Mouse (Mus musculus): ENCODE measurements around the gene Poln. TPM values are rescaled to one million over a fixed set of nuclear protein-coding genes. Genes with fewer than 3 reads are reported as not detected.

Poln gene
- polyA plus RNA-seq, 1 experiment from 2014 or later = 0.41 TPM

DNA sequence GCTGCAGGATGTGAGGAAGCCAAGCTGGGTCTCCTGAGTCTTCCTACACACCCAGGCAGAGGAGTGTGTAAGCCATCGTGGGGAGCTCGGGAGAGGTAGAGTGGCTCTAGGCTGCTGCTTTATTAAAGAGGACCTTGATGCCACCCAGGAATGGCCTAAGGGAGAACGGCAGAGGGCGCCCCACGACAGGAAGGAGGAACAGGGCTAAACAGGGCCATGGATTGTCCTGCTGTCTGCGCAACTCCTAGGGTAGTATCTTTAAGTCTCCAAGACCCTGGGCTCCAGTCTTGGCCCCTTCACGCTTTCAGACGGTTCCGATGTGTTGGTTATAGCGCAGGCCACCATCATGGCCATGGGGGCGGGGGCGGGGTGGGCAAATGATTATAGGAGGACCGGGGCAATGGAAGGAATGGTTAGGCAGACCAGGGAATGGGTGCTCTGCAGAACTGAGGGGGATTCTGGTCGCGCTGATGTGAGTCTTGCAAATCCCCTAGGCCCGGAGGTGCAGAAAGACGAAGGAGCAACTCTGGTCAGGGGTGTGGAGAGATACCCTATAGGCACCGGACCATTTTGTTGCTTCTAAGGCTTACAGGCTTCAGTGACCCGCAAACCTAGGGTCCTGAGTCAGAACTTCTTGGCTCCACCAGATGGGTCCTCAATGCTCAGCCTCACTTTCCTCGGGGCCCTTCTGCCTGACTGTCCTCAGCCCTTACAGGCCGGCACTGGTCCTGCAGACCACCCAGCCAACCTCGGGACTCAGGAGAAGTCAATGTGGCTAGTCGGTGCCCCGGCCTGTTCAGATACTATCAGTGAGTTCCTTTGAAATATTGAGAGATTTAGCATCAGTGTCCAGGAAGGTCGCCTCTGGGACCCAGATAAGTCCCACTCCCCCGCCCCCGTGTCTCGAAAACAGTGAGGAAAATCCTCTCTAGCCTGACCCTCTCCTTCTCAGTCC is 174.3 kb downstream of the Poln start:
- Histone ChIP-seq H3K9me3 (replicated peaks) (no peaks in the 10 kb centered on the region), H3K4me2 (peak overlapping the region; percentile 66; the same call in 1 of the 2 replicates), H3K27me3 (peaks cover 61% of the 10 kb centered on the region), H3K9ac (no peak overlapping the region), H3K36me3 (replicated peaks) (no peaks in the 10 kb centered on the region), H3K4me3 (replicated peaks) (peak overlapping the region; percentile 53), H3K4me1 (replicated peaks) (peaks cover 16% of the 10 kb centered on the region), H3K27ac (replicated peaks) (no peak overlapping the region)
- 31% methylated on average over 28 of the region's 28 CpGs for WGBS (ENCODE audit: insufficient replicate concordance)
- no peak for ATAC-seq (ENCODE audit: insufficient read depth)

- H3K27me3 ChIP-seq = peaks cover 54% of the 10 kb centered on the region
- 0 out of 2 replicates have a peak, but pooled peaks have one; percentile 28 for ATAC-seq (ENCODE audit: insufficient read depth)
- no peaks in the 10 kb centered on the region for H3K9me3 ChIP-seq (replicated peaks)
- no peak within 1 kb of the TSS for H3K27ac ChIP-seq (replicated peaks)
- under 1% methylated on average over 87 of the region's 88 CpGs for WGBS (ENCODE audit: insufficient replicate concordance)
- peak within 1 kb of the TSS; percentile 57 for H3K4me3 ChIP-seq (replicated peaks)
- H3K4me1 ChIP-seq (replicated peaks) = peaks cover 6% of the 10 kb centered on the region
- no peaks in the 10 kb centered on the region for H3K36me3 ChIP-seq (replicated peaks)
- H3K9ac ChIP-seq = 0 out of 2 replicates have a peak within 1 kb of the TSS, but pooled peaks have one; percentile 18
- H3K4me2 ChIP-seq = peak within 1 kb of the TSS; percentile 71
These were observed 185.7 kb downstream of the Poln start, which contains the start of gene Gm1673 for GRCm38 (mm10) chr5:33983309-33984121. Gm1673 (plus strand) TSS chr5:33983433.

- Histone ChIP-seq H3K4me1 (replicated peaks) (peaks cover 6% of the 10 kb centered on the region), H3K27ac (replicated peaks) (no peak overlapping the region), H3K36me3 (replicated peaks) (no peaks in the 10 kb centered on the region), H3K4me2 (peak overlapping the region; percentile 71), H3K9me3 (replicated peaks) (no peaks in the 10 kb centered on the region), H3K9ac (0 out of 2 replicates have a peak overlapping the region, but pooled peaks have one; percentile 18), H3K27me3 (peaks cover 54% of the 10 kb centered on the region), H3K4me3 (replicated peaks) (peak overlapping the region; percentile 57)
- ATAC-seq (ENCODE audit: insufficient read depth) = no peak
- WGBS (ENCODE audit: insufficient replicate concordance) = 7% methylated on average over 26 of the region's 26 CpGs
These were observed 186.5 kb downstream of the Poln start for GRCm38 (mm10) chr5:33982731-33983259.

- H3K9me3 ChIP-seq (replicated peaks) = no peaks in the 10 kb centered on the region
- H3K4me1 ChIP-seq (replicated peaks) = no peaks in the 10 kb centered on the region
- peaks cover 3% of the 10 kb centered on the region; the same call in 1 of the 2 replicates for H3K27me3 ChIP-seq
- no peak overlapping the region for H3K4me2 ChIP-seq
- H3K36me3 ChIP-seq (replicated peaks) = no peaks in the 10 kb centered on the region
- no peak overlapping the region for H3K27ac ChIP-seq (replicated peaks)
- no peak overlapping the region for H3K9ac ChIP-seq
- WGBS (ENCODE audit: insufficient replicate concordance) = 23% methylated on average over 3 of the region's 3 CpGs
- H3K4me3 ChIP-seq (replicated peaks) = no peak overlapping the region
- ATAC-seq (ENCODE audit: insufficient read depth) = no peak
These were observed 193.0 kb downstream of the Poln start for GRCm38 (mm10) chr5:33976267-33976666.

DNA sequence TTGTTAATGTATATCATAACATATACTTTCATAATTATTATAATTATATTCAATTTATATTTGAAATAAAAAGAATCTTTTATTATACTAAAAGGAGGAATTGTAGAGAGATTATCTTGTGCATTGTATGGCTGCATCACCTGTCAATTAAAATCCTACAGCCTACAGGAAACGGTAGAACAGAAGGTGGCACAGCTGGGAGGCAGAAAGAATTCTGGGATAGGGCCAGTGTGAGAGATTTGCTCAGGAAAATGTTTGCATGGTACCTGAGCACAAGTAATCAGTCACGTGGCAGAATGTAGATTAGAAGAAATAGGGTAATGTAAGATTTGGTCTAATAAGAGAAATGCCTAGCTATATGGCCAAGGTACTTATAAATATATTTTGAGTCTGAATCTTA is 194.5 kb downstream of the Poln start:
- Histone ChIP-seq H3K4me1 (replicated peaks) (no peaks in the 10 kb centered on the region), H3K4me2 (no peak overlapping the region), H3K4me3 (replicated peaks) (no peak overlapping the region), H3K27me3 (peaks cover 5% of the 10 kb centered on the region; the same call in 1 of the 2 replicates), H3K27ac (replicated peaks) (no peak overlapping the region), H3K9ac (no peak overlapping the region), H3K36me3 (replicated peaks) (no peaks in the 10 kb centered on the region), H3K9me3 (replicated peaks) (no peaks in the 10 kb centered on the region)
- ATAC-seq (ENCODE audit: insufficient read depth) = no peak
- WGBS (ENCODE audit: insufficient replicate concordance) = 37% methylated on average over 2 of the region's 2 CpGs

DNA sequence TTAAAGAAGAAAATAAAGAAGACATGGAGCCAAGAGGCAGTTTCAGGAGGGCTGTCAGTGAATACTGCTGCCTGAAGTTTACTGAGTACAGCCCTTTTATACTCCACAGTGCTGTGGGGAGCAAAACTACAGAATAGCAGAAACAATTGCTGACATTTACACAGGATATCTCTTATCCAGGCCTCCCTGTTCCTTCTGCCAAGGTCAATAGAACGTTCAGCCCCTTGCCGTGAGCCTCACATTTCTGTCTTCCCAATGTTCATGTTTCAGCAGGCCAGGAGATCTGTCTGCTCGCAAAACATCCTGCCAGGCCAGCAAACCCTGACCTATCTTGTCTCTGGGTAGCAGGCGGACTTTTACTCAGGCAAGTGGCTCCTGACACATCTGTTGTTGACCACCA is 209.9 kb downstream of the Poln start:
- WGBS (ENCODE audit: insufficient replicate concordance) = 63% methylated on average over 4 of the region's 4 CpGs
- no peak for ATAC-seq (ENCODE audit: insufficient read depth)

More for the DNA sequence above, 209.9 kb downstream of the Poln start:
- Histone ChIP-seq H3K27me3 (no peaks in the 10 kb centered on the region), H3K4me2 (no peak overlapping the region), H3K4me3 (replicated peaks) (no peak overlapping the region), H3K4me1 (replicated peaks) (no peaks in the 10 kb centered on the region), H3K9me3 (replicated peaks) (0 out of 2 replicates have a peak, but pooled peaks cover under 1% of the 10 kb centered on the region), H3K27ac (replicated peaks) (no peak overlapping the region), H3K36me3 (replicated peaks) (no peaks in the 10 kb centered on the region), H3K9ac (no peak overlapping the region)

Other genes with a start within 250 kb of the Poln start
- gene Nelfa, start 233.0 kb downstream of the Poln start, polyA plus RNA-seq (2015; fragmentation: Nextera tagmentation; extraction: Ambion mirVana) = 24.7 and 26.1 TPM in 2 replicates
- 3.4 and 4.5 TPM in 2 replicates for gene Gm1673, start 186.0 kb downstream of the Poln start, polyA plus RNA-seq (2015; fragmentation: Nextera tagmentation; extraction: Ambion mirVana)
- gene Nat8l, start 173.5 kb downstream of the Poln start, polyA plus RNA-seq (2015; fragmentation: Nextera tagmentation; extraction: Ambion mirVana) = 0.09 and 0.20 TPM in 2 replicates
- 20.3 and 22.1 TPM in 2 replicates for gene Haus3, start 79 bp upstream of the Poln start, polyA plus RNA-seq (2015; fragmentation: Nextera tagmentation; extraction: Ambion mirVana)
- gene Mxd4, start 18.3 kb upstream of the Poln start, polyA plus RNA-seq (2015; fragmentation: Nextera tagmentation; extraction: Ambion mirVana) = 5.7 and 6.3 TPM in 2 replicates
- 0.07 TPM in 1 of 2 replicates, not detected in the other for gene Zfyve28, start 119.0 kb upstream of the Poln start, polyA plus RNA-seq (2015; fragmentation: Nextera tagmentation; extraction: Ambion mirVana)
- gene Cfap99, start 119.2 kb upstream of the Poln start, polyA plus RNA-seq (2015; fragmentation: Nextera tagmentation; extraction: Ambion mirVana) = not detected in 2 replicates
- gene Rnf4, start 166.8 kb upstream of the Poln start, polyA plus RNA-seq (2015; fragmentation: Nextera tagmentation; extraction: Ambion mirVana) = 69.8 and 71.7 TPM in 2 replicates
- 3.2 and 4.3 TPM in 2 replicates for gene Fam193a, start 200.5 kb upstream of the Poln start, polyA plus RNA-seq (2015; fragmentation: Nextera tagmentation; extraction: Ambion mirVana)

All from liver, embryonic 15.5 days (tissue).